Mouse (Mus musculus) kidney, embryonic 15.5 days (tissue): ENCODE measurements around the gene Ripor1. TPM values are rescaled to one million over a fixed set of nuclear protein-coding genes. Genes with fewer than 3 reads are reported as not detected.
A peak's percentile ranks its signal among the peaks of the same experiment; 100 is the strongest.

Experiments used
- ATAC-seq: fragments of 200-750 bp; cut with Nextera tagmentation; replicated peaks from 2 replicates; pipeline ENCODE4 v1.8.0; 2017; ENCODE audit warnings: moderate TSS enrichment; ENCODE audit not compliant: low FRiP score
- H3K27ac ChIP-seq: fragments of 300-500 bp; sonication (generic); 2 replicates; pipeline ENCODE4 v1.5.1; 2015; ENCODE audit warnings: mild to moderate bottlenecking, inconsistent platforms
- H3K27me3 ChIP-seq: fragments of 300-500 bp; sonication (generic); 2 replicates; pipeline ENCODE4 v1.6.1; 2015; ENCODE audit warnings: inconsistent platforms
- H3K36me3 ChIP-seq: fragments of 300-500 bp; sonication (generic); 2 replicates; pipeline ENCODE4 v1.6.1; 2015; ENCODE audit warnings: inconsistent platforms
- H3K4me1 ChIP-seq: fragments of 300-500 bp; sonication (generic); 2 replicates; pipeline ENCODE4 v1.6.1; 2015; ENCODE audit warnings: inconsistent platforms
- H3K4me2 ChIP-seq: fragments of 300-500 bp; sonication (generic); 2 replicates; pipeline ENCODE4 v1.6.1; 2015; ENCODE audit warnings: moderate library complexity, mild to moderate bottlenecking, inconsistent platforms
- H3K4me3 ChIP-seq: fragments of 300-500 bp; sonication (generic); replicated peaks from 2 replicates; pipeline ENCODE4 v1.5.1; 2015; ENCODE audit warnings: mild to moderate bottlenecking, inconsistent platforms
- H3K9ac ChIP-seq: fragments of 300-500 bp; sonication (generic); 2 replicates; pipeline ENCODE4 v1.6.1; 2015; ENCODE audit warnings: mild to moderate bottlenecking, inconsistent platforms
- H3K9me3 ChIP-seq: fragments of 300-500 bp; sonication (generic); replicated peaks from 2 replicates; pipeline ENCODE4 v1.6.1; 2016; ENCODE audit warnings: inconsistent platforms
- WGBS: fragments of 180-500 bp; shearing (Covaris S2); methylation state at CpG from one replicate; pipeline ENCODE4 v1.1.7; 2015; ENCODE audit warnings: mixed read lengths; 5-methylcytosine and 5-hydroxymethylcytosine counted together
- polyA plus RNA-seq: library from polyadenylated mRNA; unstranded; fragments of >200 nt; fragmentation: Nextera tagmentation; extraction: Ambion mirVana; gene quantifications from 2 replicates; pipeline ENCODE4 v1.2.1, GENCODE M21; 2015

The Ripor1 gene
- polyA plus RNA-seq, 1 experiment from 2014 or later: 39.5 TPM

DNA sequence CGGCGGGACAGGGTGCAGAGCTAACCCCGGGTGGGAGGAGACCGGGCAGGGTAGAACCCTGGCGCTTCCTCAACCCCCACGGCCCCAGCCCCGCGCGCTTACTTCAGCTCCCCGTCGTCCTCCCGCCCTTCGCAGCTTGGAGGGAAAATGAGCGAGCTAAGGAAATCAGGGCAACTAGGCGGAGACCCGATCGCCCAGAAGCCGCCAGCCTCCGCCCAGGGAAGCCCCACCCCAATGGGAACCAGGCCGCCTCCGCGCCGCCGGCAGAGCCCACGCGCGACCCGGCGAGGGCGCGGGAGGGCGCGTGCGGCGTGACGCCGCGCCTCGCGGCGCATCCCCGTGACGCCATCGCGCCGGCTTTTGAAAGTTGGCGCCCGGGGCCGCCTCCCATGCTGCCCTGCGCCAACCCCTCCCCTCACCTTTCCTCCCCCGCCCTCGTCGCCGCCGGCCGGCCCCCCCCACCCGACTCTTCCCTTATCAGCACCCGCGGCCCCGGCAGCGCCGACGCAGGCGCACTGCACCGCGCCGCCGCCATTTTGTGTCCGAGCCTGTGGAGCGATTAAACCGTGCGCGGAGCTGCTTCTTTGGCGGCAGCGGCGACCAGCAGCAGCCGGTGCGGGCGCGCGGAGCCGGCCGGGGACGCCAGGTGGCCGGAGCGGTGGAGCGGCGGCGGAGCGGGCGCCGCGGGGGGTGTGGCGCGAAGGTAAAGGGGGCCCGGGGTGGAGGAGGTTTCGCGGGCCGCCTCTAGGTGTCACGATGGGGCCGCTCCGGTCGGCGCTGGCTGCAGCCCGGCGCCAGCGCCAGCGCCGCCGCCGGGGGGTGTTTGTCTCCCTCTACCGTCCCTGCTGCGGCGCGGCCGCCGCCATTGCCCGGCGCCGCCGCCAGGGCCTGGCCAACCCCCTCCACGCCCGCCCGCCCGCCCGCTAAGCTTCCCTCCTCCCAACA lies 31.2 kb downstream of the Ripor1 start, which contains the start of gene Ctcf:
Ctcf (plus strand) TSS at position 551 of the 945 bp plus-strand sequence.
- H3K9ac ChIP-seq: peak within 1 kb of the TSS; percentile 95
- H3K27me3 ChIP-seq: no peaks in the 10 kb centered on the region
- peak within 1 kb of the TSS; percentile 90 for H3K4me2 ChIP-seq
- no peaks in the 10 kb centered on the region for H3K9me3 ChIP-seq
- peak; percentile 94 for ATAC-seq
- H3K27ac ChIP-seq: peak within 1 kb of the TSS; percentile 100
- under 1% methylated on average over 100 of the region's 126 CpGs for WGBS
- H3K4me1 ChIP-seq: peaks cover 33% of the 10 kb centered on the region
- peak within 1 kb of the TSS; percentile 82 for H3K4me3 ChIP-seq
- H3K36me3 ChIP-seq: no peaks in the 10 kb centered on the region

DNA sequence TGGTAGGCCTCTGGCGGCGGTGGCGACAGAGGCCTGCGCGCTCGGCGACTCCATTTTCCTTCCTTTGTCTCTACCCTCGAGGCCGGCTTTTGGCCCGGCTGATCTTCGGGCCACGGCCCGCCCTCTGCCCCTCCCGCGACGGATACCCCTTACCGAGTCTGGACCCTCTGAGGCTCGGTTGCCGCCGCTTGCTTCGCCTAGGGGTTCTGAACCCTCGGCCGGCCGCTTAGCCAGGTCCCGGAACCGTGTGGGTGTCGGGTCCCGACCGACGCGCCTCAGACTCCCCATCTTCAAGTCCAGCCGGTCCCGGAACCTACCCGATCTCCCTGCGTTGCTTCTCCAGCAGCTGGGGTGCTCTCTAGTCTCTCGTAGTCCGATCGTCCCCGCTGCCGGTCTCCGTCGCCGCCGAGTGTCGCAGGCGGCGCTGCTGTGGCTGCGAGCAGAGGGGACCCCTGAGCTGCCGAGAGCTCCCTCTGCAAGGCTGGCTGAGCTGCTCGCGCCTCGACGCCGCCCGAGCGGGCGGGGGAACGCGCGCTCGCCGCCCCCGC lies 32.0 kb downstream of the Ripor1 start, which contains the start of gene Agrp:
Agrp (minus strand) TSS at position 431 of the 548 bp plus-strand sequence.
- no peaks in the 10 kb centered on the region for H3K27me3 ChIP-seq
- peak; percentile 49 for ATAC-seq
- H3K4me3 ChIP-seq: peak within 1 kb of the TSS; percentile 82
- peak within 1 kb of the TSS; percentile 90 for H3K4me2 ChIP-seq
- peak within 1 kb of the TSS; percentile 95 for H3K9ac ChIP-seq
- under 1% methylated on average over 56 of the region's 63 CpGs for WGBS
- H3K36me3 ChIP-seq: no peaks in the 10 kb centered on the region
- H3K4me1 ChIP-seq: peaks cover 33% of the 10 kb centered on the region
- H3K9me3 ChIP-seq: no peaks in the 10 kb centered on the region
- peak within 1 kb of the TSS; percentile 100 for H3K27ac ChIP-seq

DNA sequence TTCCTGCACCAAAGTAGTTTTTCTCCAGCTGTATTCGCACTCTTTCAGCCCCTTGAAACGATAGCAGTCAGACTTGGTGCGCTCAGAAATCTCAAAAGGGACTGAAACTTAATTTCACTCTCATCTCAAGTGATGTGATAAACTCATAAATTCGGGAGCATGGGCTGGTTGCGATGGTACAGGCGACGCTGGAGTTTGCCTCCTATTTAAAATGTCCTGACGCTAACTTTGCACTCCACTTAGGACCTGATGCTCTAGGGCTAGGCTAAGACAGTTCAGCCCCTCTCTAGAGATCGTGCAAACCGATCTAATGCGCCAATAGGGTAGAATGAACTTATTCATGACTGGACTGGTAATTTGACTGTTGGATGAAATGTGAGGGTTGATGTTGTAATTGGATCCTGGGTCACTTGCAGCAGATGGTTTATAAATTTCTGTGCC lies 32.6 kb downstream of the Ripor1 start:
- Histone ChIP-seq H3K4me2 (peak overlapping the region; percentile 90), H3K36me3 (no peaks in the 10 kb centered on the region), H3K27ac (peak overlapping the region; percentile 100), H3K9ac (peak overlapping the region; percentile 95), H3K4me1 (peaks cover 33% of the 10 kb centered on the region), H3K27me3 (no peaks in the 10 kb centered on the region), H3K9me3 (no peaks in the 10 kb centered on the region), H3K4me3 (peak overlapping the region; percentile 82)
- 1% methylated on average over 11 of the region's 11 CpGs for WGBS
- no peak for ATAC-seq

DNA sequence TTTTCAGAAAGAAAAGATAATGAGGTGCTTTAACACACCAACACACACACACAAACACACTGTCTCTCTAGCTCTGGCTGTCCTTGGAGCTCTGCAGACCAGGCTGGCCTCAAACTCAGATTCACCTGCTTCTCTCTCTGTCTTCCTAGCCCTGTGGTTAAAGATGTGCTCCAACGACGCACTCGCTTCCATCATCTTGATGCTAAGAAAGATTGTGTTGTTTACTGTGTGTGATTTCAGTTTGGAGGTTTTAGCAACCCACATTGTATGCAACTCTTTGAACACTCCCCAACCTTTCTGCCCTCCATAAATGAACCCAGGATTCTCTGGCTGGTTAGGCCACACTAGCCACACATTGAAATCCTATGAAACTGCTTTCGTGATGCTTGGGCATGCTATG lies 33.5 kb downstream of the Ripor1 start:
- Histone ChIP-seq H3K4me2 (peak overlapping the region; percentile 90), H3K9ac (peak overlapping the region; percentile 95; the same call in 1 of the 2 replicates), H3K36me3 (peaks cover 3% of the 10 kb centered on the region), H3K4me1 (peaks cover 33% of the 10 kb centered on the region), H3K9me3 (no peaks in the 10 kb centered on the region), H3K4me3 (peak overlapping the region; percentile 82), H3K27me3 (no peaks in the 10 kb centered on the region), H3K27ac (peak overlapping the region; percentile 60; the same call in 1 of the 2 replicates)
- WGBS: 79% methylated on average over 4 of the region's 4 CpGs
- ATAC-seq: no peak

DNA sequence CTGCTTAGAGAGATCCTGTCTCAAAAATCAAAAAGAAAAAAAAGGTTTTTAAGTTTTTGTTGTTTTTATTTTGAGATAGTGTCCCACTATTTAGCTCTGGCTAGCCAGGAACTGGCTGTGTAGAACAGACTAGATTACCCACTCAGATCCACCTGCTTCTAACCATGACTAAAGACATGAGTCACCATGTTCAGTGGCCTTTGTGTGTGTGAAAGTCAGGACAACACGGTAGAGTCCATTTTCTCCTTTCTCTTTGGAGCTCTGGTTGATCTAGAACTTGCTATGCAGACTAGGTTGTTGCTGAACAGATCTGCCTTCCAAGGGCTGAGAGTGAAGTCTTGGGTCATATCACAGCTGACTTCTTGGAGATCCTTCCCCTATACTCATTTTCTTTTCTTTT lies 34.8 kb downstream of the Ripor1 start:
- H3K4me3 ChIP-seq: no peak overlapping the region
- no peak for ATAC-seq
- H3K9ac ChIP-seq: no peak overlapping the region
- H3K27ac ChIP-seq: no peak overlapping the region
- peaks cover 33% of the 10 kb centered on the region for H3K4me1 ChIP-seq
- H3K4me2 ChIP-seq: no peak overlapping the region
- H3K9me3 ChIP-seq: no peaks in the 10 kb centered on the region
- H3K27me3 ChIP-seq: no peaks in the 10 kb centered on the region
- peaks cover 13% of the 10 kb centered on the region for H3K36me3 ChIP-seq
- WGBS: 78% methylated on average over 1 of the region's 1 CpGs

DNA sequence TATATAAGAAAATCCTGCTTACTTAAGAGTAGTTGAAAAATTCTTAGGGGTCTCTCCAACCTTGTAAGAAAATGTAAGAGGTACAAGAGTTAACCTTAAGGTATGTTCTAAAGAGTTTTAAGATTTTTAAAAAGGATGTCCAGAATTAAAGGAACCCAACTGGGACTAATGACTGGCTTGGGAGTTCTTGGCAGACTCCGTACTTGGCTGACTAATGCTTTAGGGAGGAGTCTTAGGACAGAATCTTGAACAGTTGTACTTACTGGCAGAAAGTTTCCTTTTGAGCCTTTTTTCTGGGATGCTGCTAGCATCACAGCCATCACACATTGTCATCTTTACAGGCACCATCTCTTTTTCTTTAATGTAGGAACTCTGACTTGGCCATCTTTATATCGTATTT lies 35.5 kb downstream of the Ripor1 start:
- no peaks in the 10 kb centered on the region for H3K27me3 ChIP-seq
- WGBS: 72% methylated on average over 2 of the region's 2 CpGs

DNA sequence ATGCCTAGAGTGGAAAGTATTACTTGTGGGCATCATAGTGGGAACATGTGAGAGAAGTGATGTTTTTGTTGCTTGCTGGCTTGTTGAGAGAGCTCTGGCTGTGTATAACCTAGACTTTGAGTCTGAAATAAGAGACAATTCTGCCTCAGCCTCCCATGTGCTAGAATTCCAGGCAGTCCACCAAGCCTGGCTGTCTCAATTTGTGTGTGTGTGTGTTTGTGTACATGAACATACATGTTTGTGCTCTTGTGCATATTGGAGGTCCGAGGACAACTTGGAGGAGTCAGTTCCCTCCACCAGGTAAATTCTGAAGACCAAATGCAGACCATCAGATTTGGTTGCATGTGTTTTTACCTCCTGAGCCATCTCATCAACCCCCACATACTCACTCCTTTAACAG lies 40.1 kb downstream of the Ripor1 start:
- H3K36me3 ChIP-seq: peaks cover 51% of the 10 kb centered on the region
- no peak for ATAC-seq
- H3K9me3 ChIP-seq: no peaks in the 10 kb centered on the region

More for the DNA sequence above, 35.5 kb downstream of the Ripor1 start:
- no peak overlapping the region for H3K27ac ChIP-seq
- H3K9me3 ChIP-seq: no peaks in the 10 kb centered on the region
- no peak overlapping the region for H3K4me2 ChIP-seq
- H3K4me1 ChIP-seq: peaks cover 28% of the 10 kb centered on the region
- H3K9ac ChIP-seq: no peak overlapping the region
- H3K4me3 ChIP-seq: no peak overlapping the region
- ATAC-seq: no peak
- peaks cover 20% of the 10 kb centered on the region for H3K36me3 ChIP-seq

DNA sequence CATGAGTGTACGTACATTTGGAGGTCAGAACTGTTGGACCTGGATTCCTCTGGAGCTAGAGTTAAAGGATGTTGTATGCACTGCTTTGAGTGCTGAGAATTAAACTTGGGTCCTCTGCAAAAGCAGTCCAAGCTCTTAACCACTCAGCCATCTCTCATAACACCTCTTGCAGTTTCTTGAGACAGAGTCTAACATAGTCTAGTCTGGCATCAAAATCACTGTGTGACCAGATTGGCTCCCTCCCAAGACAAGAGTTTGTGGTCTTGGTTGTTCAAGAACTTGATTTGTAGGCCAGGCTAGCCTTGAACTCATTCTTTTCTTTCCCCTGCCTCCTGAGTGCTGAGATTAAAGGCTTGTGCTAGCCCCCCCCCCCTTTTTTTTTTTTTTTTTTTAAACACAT lies 43.9 kb downstream of the Ripor1 start:
- Histone ChIP-seq H3K4me2 (no peak overlapping the region), H3K9me3 (no peaks in the 10 kb centered on the region), H3K4me1 (no peaks in the 10 kb centered on the region), H3K27ac (no peak overlapping the region), H3K36me3 (peaks cover 65% of the 10 kb centered on the region), H3K27me3 (no peaks in the 10 kb centered on the region), H3K9ac (no peak overlapping the region), H3K4me3 (no peak overlapping the region)
- 86% methylated on average over 1 of the region's 1 CpGs for WGBS
- ATAC-seq: no peak

More for the DNA sequence above, 40.1 kb downstream of the Ripor1 start:
- Histone ChIP-seq H3K4me3 (no peak overlapping the region), H3K27me3 (no peaks in the 10 kb centered on the region), H3K27ac (no peak overlapping the region), H3K4me2 (no peak overlapping the region), H3K9ac (no peak overlapping the region), H3K4me1 (peaks cover 3% of the 10 kb centered on the region)
- WGBS: 88% methylated on average over 1 of the region's 1 CpGs

DNA sequence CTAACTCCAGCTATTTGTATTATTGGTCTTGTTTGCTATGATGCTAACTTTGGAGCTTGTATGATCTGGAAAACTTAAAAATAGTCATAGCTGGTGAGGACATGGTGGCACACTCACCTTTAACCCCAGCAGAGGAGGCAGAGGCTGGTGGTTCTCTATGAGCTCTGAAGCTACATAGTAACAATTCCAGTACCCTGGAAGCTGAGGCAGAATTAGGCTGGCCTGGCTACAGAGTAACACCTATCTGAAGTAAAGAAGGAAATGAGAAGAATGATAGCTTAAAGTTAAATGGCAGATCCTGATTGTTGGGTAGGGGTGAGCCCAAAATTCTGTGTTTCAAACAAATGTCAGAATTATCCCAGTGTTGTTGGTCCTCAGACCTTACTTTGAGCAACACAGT lies 52.6 kb downstream of the Ripor1 start:
- Histone ChIP-seq H3K4me3 (no peak overlapping the region), H3K36me3 (peaks cover 40% of the 10 kb centered on the region), H3K9me3 (no peaks in the 10 kb centered on the region), H3K4me1 (no peaks in the 10 kb centered on the region), H3K4me2 (no peak overlapping the region), H3K27me3 (no peaks in the 10 kb centered on the region), H3K27ac (no peak overlapping the region), H3K9ac (no peak overlapping the region)
- ATAC-seq: no peak

DNA sequence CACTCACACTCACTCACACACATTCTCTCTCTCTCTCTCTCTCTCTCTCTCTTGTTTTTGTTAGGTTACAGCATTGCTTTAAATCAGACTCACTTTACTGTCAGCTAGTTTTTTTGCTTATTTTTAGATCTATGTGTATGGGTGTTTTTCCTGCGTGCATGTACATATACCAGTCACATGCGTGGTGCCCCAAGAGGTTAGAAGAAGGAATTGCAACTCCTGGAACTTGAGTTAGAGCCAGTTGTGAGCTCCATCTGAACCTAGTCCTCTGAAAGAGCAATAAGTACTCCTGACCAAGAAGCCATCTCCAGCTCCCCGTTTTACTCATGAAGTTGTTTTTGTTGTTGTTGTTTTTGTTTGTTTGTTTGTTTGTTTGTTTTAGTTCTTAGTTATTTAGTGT lies 56.1 kb downstream of the Ripor1 start:
- Histone ChIP-seq H3K9me3 (no peaks in the 10 kb centered on the region), H3K36me3 (peaks cover 37% of the 10 kb centered on the region), H3K27ac (no peak overlapping the region), H3K27me3 (no peaks in the 10 kb centered on the region), H3K9ac (no peak overlapping the region), H3K4me3 (no peak overlapping the region), H3K4me1 (no peaks in the 10 kb centered on the region), H3K4me2 (no peak overlapping the region)
- ATAC-seq: no peak
- WGBS: 75% methylated on average over 3 of the region's 3 CpGs
